Mouse (Mus musculus) liver, adult 2 months (tissue): ENCODE data around the gene 2010003K11Rik.

ENCODE experiments used
- CTCF ChIP-seq: fragments of 200-500 bp; IDR thresholded peaks from 2 replicates; pipeline ENCODE4 v1.5.1; 2011; ENCODE audit warnings: low read depth, low read length, control low read depth
- POLR2A ChIP-seq: fragments of 200-500 bp; IDR thresholded peaks from 2 replicates; pipeline ENCODE4 v1.6.1; 2011; ENCODE audit warnings: low read length, control low read depth; ENCODE audit not compliant: insufficient read depth; ENCODE audit errors: extremely low read depth

DNA sequence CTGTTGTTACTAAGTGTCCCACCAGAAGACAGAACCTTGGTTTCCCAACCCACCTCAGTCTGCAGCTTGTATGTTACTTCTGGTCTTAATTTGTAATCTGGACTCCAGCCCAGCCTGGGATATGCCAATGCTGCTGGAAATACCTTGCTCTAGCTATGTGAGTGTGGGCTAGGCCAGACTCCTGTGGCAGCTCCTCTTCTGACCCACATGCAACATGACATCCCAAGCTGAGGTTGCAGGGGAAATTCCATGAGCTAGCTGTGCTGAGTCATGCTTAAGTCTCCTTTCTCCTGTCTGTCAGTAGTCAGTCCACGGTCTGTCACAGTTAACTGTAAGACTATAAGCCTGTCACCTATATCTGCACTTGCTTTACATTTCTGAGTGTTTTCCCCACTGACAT, 19.1 kb upstream of the 2010003K11Rik start:
- TF ChIP-seq POLR2A (no peak), CTCF (no peak)
